Mouse (Mus musculus) right cerebral cortex, postnatal 14 days (tissue): Measurements from ENCODE around the gene Tcf7.
A peak's percentile ranks its signal among the peaks of the same experiment; 100 is the strongest.
"Not testable (repeated sequence)": the region's sequence is repeated elsewhere in the genome, so short reads cannot be mapped to it uniquely, and the experiment has no call there.

Source experiments
- DNase-seq: peaks from one replicate; pipeline ENCODE4 v3.0.0; 2022

Tcf7 gene

DNA sequence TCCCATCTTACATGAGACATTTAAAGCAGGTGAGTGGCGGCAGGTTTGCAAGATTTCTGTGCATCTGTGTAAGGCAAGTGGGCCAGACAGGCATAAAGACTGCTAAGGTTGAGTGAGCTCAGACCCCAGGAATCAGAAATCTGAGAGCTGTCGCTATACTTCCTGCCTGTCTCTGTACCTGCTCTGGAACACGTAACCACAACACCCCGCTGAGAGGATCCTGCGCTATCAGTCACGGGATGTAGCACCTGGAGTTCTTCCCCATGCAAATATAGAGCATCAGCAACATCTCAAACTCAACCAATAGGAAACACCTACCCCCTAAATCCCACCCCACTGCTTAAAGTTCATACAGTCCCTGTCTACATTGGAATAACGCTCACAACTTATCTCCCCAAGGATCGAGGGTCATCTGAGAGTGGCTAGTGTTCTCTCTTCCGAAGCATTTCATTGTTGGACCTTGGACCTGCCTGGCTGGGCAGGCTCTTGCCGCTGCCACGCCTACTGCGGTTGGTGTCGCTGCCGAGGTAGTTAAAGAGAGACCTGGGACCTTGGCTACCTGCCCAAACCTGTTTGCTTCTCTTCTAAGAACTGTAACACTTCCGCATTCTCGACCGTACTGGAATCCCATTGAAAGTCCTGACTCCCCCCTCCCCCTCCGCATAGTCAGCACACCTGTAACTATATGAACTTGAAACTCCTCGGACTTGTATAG, 58.7 kb downstream of the Tcf7 start:
- DNase-seq: no peak

DNA sequence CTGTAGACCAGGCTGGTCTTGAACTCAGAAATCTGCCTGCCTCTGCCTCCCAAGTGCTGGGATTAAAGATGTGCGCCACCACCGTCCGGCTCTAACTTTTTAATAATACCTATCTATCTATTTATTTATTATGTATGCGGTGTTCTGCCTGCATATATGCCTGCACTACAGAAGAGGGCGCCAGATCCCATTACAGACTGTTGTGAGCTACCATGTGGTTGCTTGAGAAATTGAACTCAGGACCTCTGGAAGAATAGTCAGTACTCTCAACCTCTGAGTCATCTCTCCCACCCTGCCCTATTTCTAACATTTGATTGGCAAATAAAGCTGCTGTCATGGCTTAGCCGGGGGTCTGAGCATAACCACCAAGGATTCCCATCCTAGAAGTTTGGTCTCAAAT, 59.9 kb downstream of the Tcf7 start:
- DNase-seq: no peak

DNA sequence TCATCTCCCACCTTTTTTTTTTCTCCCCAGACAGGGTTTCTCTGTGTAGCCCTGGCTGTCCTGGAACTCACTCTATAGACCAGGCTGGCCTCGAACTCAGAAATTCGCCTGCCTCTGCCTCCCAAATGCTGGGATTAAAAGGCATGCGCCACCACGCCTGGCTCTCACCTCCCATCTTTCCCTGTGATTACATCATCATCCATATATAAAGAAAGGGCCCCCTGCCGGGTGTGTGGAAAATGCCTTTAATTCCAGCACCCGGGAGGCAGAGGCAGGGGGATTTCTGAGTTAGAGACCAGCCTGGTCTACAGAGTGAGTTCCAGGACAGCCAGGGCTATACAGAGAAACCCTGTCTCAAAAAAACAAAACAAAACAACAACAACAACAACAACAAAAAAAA, 60.9 kb downstream of the Tcf7 start:
- not testable (repeated sequence) for DNase-seq

GRCm38 (mm10) chr11:52220282-52220681, 62.5 kb downstream of the Tcf7 start:
- peak; percentile 84 for DNase-seq

DNA sequence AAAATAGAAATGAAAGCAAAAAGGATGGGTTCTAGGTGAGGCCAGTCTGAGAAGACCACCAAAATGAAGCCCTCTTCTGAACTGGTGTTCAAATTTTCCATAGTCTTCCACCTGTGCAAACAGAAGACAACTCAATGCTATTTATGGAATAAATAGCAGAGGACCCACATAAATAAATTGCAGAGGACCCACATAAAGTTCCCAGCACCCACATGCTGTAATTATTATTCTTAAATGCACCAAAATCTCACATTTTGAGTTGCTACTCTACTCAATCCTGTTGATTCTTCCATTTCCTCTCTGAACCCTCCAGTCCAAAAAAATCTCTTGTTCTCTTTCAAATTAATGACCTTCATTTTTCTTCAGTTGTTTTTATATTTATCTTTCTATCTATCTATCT, 68.9 kb downstream of the Tcf7 start, which contains the start of gene Olfr1371:
Gene Olfr1371, minus strand, starts transcription at position 101 of the 400 bp plus-strand sequence.
- no peak for DNase-seq
